Mouse (Mus musculus) right cerebral cortex, postnatal 14 days (tissue): ENCODE data around the gene Fyn.

Source experiments
- DNase-seq: peaks from one replicate; pipeline ENCODE4 v3.0.0; 2022

The Fyn gene

GRCm38 (mm10) chr10:39379721-39380370 lies 11.2 kb downstream of the Fyn start:
- DNase-seq: no peak

GRCm38 (mm10) chr10:39385259-39385658 lies 16.6 kb downstream of the Fyn start:
- DNase-seq: no peak

- no peak for DNase-seq
Measured at GRCm38 (mm10) chr10:39386203-39386602, 17.5 kb downstream of the Fyn start.

GRCm38 (mm10) chr10:39387024-39387423 lies 18.4 kb downstream of the Fyn start:
- no peak for DNase-seq

GRCm38 (mm10) chr10:39387556-39387955 lies 18.9 kb downstream of the Fyn start:
- DNase-seq: no peak

GRCm38 (mm10) chr10:39388144-39388543 lies 19.5 kb downstream of the Fyn start:
- DNase-seq: no peak

- DNase-seq: peak; percentile 62
Measured at GRCm38 (mm10) chr10:39389451-39389891, 20.8 kb downstream of the Fyn start.

GRCm38 (mm10) chr10:39390541-39390940 lies 21.9 kb downstream of the Fyn start:
- DNase-seq: no peak

- no peak for DNase-seq
Measured at GRCm38 (mm10) chr10:39392900-39393483, 24.3 kb downstream of the Fyn start.

- no peak for DNase-seq
Measured at GRCm38 (mm10) chr10:39395544-39395943, 26.9 kb downstream of the Fyn start.

- DNase-seq: no peak
Measured at GRCm38 (mm10) chr10:39398924-39399323, 30.3 kb downstream of the Fyn start.

- DNase-seq: no peak
Measured at GRCm38 (mm10) chr10:39400155-39400554, 31.5 kb downstream of the Fyn start.

- DNase-seq: no peak
Measured at GRCm38 (mm10) chr10:39402487-39402886, 33.8 kb downstream of the Fyn start.

- DNase-seq: no peak
Measured at GRCm38 (mm10) chr10:39403706-39404105, 35.1 kb downstream of the Fyn start.

GRCm38 (mm10) chr10:39404175-39404574 lies 35.5 kb downstream of the Fyn start:
- DNase-seq: no peak

- DNase-seq: no peak
Measured at GRCm38 (mm10) chr10:39405982-39406797, 37.5 kb downstream of the Fyn start.

GRCm38 (mm10) chr10:39406798-39407189 lies 38.1 kb downstream of the Fyn start:
- no peak for DNase-seq

GRCm38 (mm10) chr10:39407553-39407952 lies 38.9 kb downstream of the Fyn start:
- DNase-seq: no peak

GRCm38 (mm10) chr10:39409602-39410001 lies 40.9 kb downstream of the Fyn start:
- DNase-seq: no peak

GRCm38 (mm10) chr10:39410151-39410649 lies 41.5 kb downstream of the Fyn start:
- no peak for DNase-seq

GRCm38 (mm10) chr10:39411857-39412559 lies 43.4 kb downstream of the Fyn start:
- DNase-seq: no peak

- no peak for DNase-seq
Measured at GRCm38 (mm10) chr10:39412826-39413620, 44.4 kb downstream of the Fyn start.
